Mouse (Mus musculus) large intestine, adult 2 months (tissue): Measurements from ENCODE around the gene Pgm5. TPM values are rescaled to one million over a fixed set of nuclear protein-coding genes. Genes with fewer than 3 reads are reported as not detected.
"Not testable (repeated sequence)": the region's sequence is repeated elsewhere in the genome, so short reads cannot be mapped to it uniquely, and the experiment has no call there.

ENCODE experiments used
- DNase-seq: peaks from one replicate; pipeline ENCODE4 v3.0.0-alpha.2; 2012; ENCODE audit warnings: low read depth, low spot score
- WGBS: fragments of 180-500 bp; shearing (Covaris S2); methylation state at CpG from one replicate; pipeline ENCODE4 v1.1.7; 2018; 5-methylcytosine and 5-hydroxymethylcytosine counted together
- polyA plus RNA-seq: library from polyadenylated mRNA; depleted of rRNA; stranded (reverse); fragments of >200 nt; gene quantifications from 2 replicates; pipeline ENCODE4 v1.2.3, GENCODE M21; 2012; rRNA removed

Gene Pgm5
- polyA plus RNA-seq = 36.3 and 40.2 TPM in 2 replicates

GRCm38 (mm10) chr19:24861612-24862451, at the start of gene Pgm5:
Gene Pgm5, minus strand, starts transcription at chr19:24861855.
- 3% methylated on average over 39 of the region's 39 CpGs for WGBS
- DNase-seq = no peak

- DNase-seq = no peak
- WGBS = 88% methylated on average over 3 of the region's 3 CpGs
Observed at GRCm38 (mm10) chr19:24908385-24909155, 46.9 kb upstream of the Pgm5 start.

GRCm38 (mm10) chr19:24907655-24908054, 46.0 kb upstream of the Pgm5 start:
- DNase-seq = no peak
- WGBS = 89% methylated on average over 6 of the region's 6 CpGs

- DNase-seq = no peak
- WGBS = 65% methylated on average over 2 of the region's 2 CpGs
Observed at GRCm38 (mm10) chr19:24902821-24903220, 41.2 kb upstream of the Pgm5 start.

- DNase-seq = no peak
- WGBS = 7% methylated on average over 2 of the region's 2 CpGs
Observed at GRCm38 (mm10) chr19:24902256-24902655, 40.6 kb upstream of the Pgm5 start.

- no peak for DNase-seq
- 5% methylated on average over 3 of the region's 3 CpGs for WGBS
Observed at GRCm38 (mm10) chr19:24901666-24902065, 40.0 kb upstream of the Pgm5 start.

GRCm38 (mm10) chr19:24900581-24901220, 39.0 kb upstream of the Pgm5 start, which contains the start of gene Foxd4:
Gene Foxd4, minus strand, starts transcription at chr19:24901197.
- no peak for DNase-seq
- WGBS = 4% methylated on average over 27 of the region's 27 CpGs

GRCm38 (mm10) chr19:24899578-24900544, 38.2 kb upstream of the Pgm5 start:
- DNase-seq = no peak
- whole genome bisulfite sequencing = 1% methylated on average over 84 of the region's 84 CpGs

GRCm38 (mm10) chr19:24898737-24899577, 37.3 kb upstream of the Pgm5 start:
- no peak for DNase-seq
- WGBS = 8% methylated on average over 34 of the region's 34 CpGs

- DNase-seq = no peak
- WGBS = 7% methylated on average over 20 of the region's 20 CpGs
Observed at GRCm38 (mm10) chr19:24897896-24898736, 36.5 kb upstream of the Pgm5 start.

GRCm38 (mm10) chr19:24897006-24897895, 35.6 kb upstream of the Pgm5 start:
- DNase-seq = no peak
- WGBS = 3% methylated on average over 57 of the region's 57 CpGs

- WGBS = 25% methylated on average over 4 of the region's 4 CpGs
- DNase-seq = no peak
Observed at GRCm38 (mm10) chr19:24896536-24896935, 34.9 kb upstream of the Pgm5 start.

GRCm38 (mm10) chr19:24886888-24887287, 25.2 kb upstream of the Pgm5 start:
- no peak for DNase-seq
- 65% methylated on average over 3 of the region's 3 CpGs for WGBS

- 5% methylated on average over 5 of the region's 5 CpGs for WGBS
- no peak for DNase-seq
Observed at GRCm38 (mm10) chr19:24885504-24885903, 23.8 kb upstream of the Pgm5 start.

GRCm38 (mm10) chr19:24881237-24881636, 19.6 kb upstream of the Pgm5 start:
- WGBS = 62% methylated on average over 4 of the region's 4 CpGs
- no peak for DNase-seq

GRCm38 (mm10) chr19:24875129-24875870, 13.6 kb upstream of the Pgm5 start, which contains the start of gene Gm10053:
Gene Gm10053, plus strand, starts transcription at chr19:24875686.
- WGBS = 68% methylated on average over 23 of the region's 26 CpGs
- DNase-seq = not testable (repeated sequence)
